Mouse (Mus musculus) G1E (cell line): ENCODE results near the gene Fgfr2.

Experiments used
- CTCF ChIP-seq: IDR thresholded peaks from 2 replicates; pipeline ENCODE4 v1.5.1; 2012; ENCODE audit warnings: low read depth, low read length, inconsistent platforms, mixed read lengths
- TAL1 ChIP-seq: conservative IDR thresholded peaks from 2 replicates; pipeline ENCODE4 v1.6.1; 2012; ENCODE audit warnings: low read depth, low read length, inconsistent platforms, mixed read lengths

DNA sequence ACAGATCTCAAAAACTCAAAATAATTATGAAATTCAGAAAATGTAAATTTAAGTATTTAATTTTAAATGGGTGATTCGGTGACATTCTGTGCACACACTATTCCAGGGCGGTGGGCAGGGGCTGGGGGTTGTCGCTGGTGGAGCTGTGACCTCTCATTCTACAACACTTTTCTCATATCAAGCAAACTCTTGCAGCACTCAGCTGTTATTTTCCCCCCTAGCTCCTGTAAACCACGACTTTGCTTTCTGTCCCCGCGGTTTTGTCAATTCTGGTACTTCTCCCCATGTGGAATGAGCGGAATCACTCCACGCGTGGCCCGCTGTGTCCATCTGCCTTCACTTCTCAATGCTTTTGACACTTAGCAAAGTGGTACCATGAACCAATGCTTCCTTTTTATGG, 2549.4 kb downstream of the Fgfr2 start:
- no peak for TF ChIP-seq CTCF
- TF ChIP-seq TAL1 = no peak
